Mouse (Mus musculus) thymus, postnatal 10 days (tissue): ENCODE data around the gene Obscn.
A peak's percentile ranks its signal among the peaks of the same experiment; 100 is the strongest.

ENCODE experiments used
- DNase-seq, 2 experiments: peaks; one replicate each; pipeline ENCODE4 v3.0.0; 2021; ENCODE audit warnings: low spot score in 2 of 2

The Obscn gene

GRCm38 (mm10) chr11:59141772-59142370 is 5.7 kb upstream of the Obscn start:
- DNase-seq, result no peak

DNA sequence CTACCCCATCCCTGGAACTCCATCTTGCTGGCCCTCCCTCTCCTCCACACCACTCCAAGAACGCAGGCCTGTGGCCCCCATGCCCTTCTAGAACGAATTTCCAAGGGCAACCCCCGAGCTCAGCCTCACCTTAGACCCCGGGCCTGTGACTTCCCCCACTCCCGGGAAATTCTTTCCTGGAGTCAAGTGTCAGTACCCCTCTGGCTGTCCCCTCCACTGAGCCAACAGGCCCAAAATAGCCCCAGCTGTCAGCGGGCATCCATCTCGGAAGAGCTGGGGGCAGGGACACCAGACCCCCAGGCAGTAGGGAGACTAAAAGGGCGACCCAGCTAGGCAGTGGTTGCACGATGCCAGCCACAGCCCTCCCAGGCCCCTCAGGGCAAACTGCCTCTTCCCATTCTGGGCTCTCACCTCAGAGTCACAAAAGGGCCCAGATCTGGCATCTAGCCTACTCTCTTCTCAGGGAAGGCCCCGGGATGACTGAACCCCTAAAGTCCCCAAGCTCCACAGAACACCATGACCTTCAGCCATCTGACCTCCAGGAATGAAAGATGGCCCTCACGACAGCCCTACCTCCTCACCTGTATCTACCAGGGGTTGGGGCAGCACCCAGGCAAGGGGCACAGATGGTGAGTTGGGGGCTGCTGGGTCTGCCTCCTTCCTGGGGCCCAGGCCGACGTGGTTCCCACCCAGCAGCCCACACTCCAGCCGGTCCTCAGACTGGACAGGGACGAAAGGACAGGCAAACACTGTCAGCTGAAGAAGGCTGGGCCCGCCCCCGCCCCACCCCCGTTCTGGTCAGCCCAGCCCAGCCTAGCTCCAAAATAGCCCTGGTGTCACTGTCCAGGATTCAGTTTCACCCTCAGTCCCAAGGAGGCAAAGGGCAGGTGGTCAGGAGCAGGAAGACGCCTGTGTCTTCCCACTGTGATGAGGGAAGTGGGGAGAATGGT is 2.6 kb upstream of the Obscn start:
- DNase-seq, result no peak

GRCm38 (mm10) chr11:59136994-59137706 is 948 bp upstream of the Obscn start:
- DNase-seq, result no peak

DNA sequence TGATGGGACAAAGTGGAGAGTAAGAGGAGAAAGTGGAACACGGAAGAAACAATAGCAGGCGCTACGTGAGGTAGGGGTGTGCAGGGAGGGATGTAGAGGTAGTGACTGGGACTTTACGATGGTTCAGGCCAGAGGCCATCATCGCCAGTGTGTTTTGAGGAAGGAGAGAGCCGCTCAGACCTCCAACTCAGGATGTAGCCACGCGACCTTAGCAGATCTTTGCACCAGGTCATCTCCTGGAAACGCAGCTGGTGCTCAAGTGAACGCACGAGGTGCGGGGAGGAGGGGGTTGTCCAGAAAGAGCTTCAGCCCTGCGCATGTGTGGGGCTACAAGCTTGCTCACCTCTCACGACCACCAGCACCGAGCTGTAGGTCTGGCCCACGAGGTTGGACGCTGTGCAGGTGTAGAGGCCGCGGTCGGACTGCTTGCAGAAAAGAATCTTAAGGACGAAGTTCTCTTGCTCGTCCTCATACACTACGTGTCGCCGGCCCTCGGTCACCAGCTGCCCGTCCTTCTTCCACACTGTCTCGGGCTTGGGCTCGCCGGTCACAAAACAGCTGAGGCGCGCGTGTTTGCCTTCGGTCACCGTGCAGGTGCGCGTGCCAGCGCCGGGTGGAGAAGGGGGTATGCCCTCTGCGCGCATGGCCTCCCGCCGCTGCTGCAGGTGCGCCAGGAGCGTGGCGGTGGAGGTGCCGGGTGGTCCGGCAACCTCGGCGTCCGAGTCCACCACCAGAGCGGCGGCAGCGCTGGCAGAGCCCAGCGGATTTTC is 966 bp downstream of the Obscn start:
- no peak for DNase-seq

- DNase-seq, result no peak
These were observed 1.7 kb downstream of the Obscn start for GRCm38 (mm10) chr11:59134373-59134997.

GRCm38 (mm10) chr11:59132065-59132464 is 4.1 kb downstream of the Obscn start:
- DNase-seq, result no peak

- DNase-seq, result no peak
These were observed 4.8 kb downstream of the Obscn start for GRCm38 (mm10) chr11:59131348-59131919.

GRCm38 (mm10) chr11:59130782-59131181 is 5.4 kb downstream of the Obscn start:
- DNase-seq, result no peak

- no peak for DNase-seq
These were observed 30.3 kb downstream of the Obscn start for GRCm38 (mm10) chr11:59105945-59106344.

DNA sequence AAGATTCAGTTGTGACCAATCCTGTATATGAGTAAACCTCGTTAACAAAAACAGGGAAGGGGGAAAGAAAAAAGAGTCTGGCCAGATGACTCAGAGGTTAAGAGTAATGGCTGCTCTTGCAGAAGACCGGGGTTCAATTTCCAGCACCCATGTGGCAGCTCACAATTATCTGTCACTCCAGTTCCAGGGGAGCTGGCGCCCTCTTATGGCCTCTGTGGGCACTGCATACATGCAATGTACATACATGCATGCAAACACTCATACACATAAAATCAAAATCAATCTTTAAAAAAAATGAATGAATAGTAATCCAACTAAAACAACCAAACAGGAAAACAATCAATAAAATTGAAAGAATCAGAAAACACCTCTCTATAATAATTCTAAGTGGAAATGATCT is 33.9 kb downstream of the Obscn start:
- DNase-seq, result no peak

- DNase-seq, result peak in 1 of 2 experiments; percentile 64
These were observed 37.9 kb downstream of the Obscn start for GRCm38 (mm10) chr11:59098339-59098738.

GRCm38 (mm10) chr11:59097770-59098169 is 38.4 kb downstream of the Obscn start:
- no peak for DNase-seq

DNA sequence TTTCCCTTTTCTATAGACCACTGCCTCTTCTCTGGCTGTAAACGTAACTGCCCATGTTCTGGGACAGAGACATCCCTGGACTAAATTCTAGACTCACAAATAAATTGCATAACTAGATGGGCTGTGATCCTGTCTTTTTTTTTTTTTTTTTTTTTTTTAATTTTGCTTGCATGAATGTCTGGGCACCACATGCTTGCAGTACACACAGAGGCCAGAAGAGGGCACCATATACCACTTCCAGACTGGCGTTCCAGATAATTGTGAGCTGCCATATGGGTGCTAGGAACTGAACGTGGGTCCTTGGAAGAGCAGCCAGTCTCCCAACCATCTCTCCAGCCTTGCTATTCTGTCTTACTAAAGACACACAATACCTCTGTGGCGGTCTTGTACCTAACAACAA is 42.0 kb downstream of the Obscn start:
- DNase-seq, result peak in 1 of 2 experiments; percentile 22

DNA sequence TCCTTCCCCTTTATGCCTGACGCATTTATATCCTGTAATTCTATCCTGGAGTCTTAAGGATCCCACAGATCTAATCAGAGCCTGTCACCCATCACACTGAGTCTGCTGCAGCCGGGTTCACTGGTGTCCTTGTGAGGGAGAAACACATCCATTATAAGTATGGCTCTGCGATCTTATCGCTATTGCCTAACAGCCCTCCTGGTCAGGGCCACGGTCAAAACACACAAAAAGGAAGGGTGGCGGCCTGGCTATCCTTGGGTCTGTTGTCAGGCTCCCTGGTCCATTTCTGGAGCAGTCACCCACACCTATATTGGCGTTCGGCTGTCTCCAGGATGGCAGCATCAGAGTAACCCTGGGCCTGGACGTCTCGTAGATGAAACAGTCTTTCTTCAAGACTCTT is 48.6 kb downstream of the Obscn start:
- no peak for DNase-seq

GRCm38 (mm10) chr11:59085200-59085599 is 51.0 kb downstream of the Obscn start:
- no peak for DNase-seq

- DNase-seq, result no peak
These were observed 53.1 kb downstream of the Obscn start for GRCm38 (mm10) chr11:59083125-59083524.

GRCm38 (mm10) chr11:59078311-59078710 is 57.9 kb downstream of the Obscn start:
- no peak for DNase-seq

- no peak for DNase-seq
These were observed 65.9 kb downstream of the Obscn start for GRCm38 (mm10) chr11:59070321-59070720.

GRCm38 (mm10) chr11:59068922-59069321 is 67.3 kb downstream of the Obscn start:
- no peak for DNase-seq

DNA sequence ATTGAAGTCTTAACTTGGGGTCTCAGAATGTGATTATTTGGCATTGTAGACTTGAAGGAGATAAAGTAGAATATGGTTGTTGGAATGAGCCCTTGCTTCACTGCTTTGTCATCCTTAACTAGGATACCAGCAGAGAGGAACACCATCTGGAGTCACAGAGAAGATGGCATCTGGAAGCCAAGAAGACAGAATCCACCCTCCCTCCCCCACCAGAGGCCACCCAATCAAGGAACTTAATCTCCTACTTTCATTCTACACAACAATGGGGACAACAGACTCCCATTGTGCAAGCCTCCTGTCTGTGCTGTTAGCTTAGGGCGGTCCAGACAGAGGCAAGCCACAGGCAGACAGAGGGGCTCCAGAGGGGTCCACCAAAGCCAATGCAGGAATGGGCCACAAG is 67.8 kb downstream of the Obscn start:
- DNase-seq, result no peak

- no peak for DNase-seq
These were observed 68.3 kb downstream of the Obscn start for GRCm38 (mm10) chr11:59067921-59068320.
